Mouse (Mus musculus) urinary bladder, postnatal 10 days (tissue): ENCODE data around the gene BC048403.

ENCODE experiments used
- DNase-seq: peaks from one replicate; pipeline ENCODE4 v3.0.0; 2022; ENCODE audit warnings: low spot score

Gene BC048403

DNA sequence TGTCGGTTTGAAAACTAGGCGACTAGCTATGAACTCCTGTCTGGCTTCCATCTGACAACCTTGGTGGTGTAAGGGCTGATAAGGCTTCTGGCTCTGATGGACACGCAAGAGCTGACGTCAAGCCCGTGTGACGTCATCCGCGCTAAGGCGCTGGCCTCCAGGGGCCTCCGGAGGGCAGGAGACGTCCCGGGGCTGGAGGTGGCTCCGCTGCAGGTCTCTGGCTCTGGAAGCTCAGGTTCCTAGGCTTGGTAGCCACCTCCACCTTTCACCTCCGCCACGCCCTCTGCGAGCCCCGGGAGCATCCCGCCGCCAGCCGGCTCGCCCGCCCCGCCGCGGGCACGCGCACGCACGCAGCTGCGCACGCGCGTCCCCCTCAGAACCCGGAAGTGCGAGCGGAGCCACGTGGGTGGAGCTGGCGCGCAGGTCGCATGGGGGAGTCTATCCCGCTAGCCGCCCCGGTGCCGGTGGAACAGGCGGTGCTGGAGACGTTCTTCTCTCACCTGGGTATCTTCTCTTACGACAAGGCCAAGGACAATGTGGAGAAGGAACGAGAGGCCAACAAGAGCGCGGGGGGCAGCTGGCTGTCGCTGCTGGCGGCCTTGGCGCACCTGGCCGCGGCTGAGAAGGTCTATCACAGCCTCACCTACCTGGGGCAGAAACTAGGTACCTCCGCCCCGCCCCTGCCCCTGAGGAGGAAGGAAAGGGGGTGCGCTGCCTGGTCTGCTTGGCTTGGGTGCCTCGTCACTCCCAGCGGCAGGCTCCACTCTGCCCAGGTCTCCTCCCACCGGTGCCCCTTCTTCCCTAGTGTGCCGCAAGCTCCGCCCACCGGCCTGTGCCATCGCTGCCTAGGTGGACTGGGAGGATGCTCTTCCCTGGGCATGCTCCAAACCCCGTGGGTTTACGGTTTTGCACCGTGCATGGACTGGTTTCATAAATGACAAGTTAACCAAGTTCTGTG, at the start of gene BC048403:
Gene BC048403 (plus strand): TSS at position 390 of the 958 bp plus-strand sequence.
- DNase-seq: peak; percentile 26

DNA sequence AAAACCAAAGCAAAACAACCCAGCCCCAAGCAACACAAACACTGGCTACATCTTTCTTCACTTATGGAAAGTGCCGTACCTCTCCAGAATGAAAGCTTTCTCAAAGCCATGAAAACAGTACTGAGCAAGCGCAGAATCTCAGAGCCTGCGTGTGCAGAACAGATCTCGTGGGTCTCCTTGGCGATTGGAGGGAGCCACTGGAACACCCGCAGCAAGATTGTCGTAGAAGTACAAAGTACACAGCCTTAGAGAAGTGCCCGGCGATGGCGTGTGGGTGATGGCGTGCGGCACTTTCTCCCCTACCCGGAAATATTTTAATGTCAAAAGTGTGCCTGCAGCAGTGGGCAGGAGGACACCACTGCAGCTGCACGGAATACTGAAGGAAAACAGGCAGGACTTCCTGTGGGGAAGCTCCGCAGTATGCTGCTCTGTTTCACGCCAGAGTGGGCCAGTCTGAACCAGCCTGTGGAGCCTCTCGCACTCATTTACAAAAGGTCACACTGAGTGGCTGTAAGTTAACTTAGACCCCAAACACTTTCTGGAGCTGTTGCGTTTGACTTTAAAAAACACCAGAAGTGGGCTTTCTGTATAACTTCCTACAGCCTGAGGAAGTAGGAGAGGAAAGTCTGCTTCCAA, 46.7 kb upstream of the BC048403 start:
- no peak for DNase-seq

DNA sequence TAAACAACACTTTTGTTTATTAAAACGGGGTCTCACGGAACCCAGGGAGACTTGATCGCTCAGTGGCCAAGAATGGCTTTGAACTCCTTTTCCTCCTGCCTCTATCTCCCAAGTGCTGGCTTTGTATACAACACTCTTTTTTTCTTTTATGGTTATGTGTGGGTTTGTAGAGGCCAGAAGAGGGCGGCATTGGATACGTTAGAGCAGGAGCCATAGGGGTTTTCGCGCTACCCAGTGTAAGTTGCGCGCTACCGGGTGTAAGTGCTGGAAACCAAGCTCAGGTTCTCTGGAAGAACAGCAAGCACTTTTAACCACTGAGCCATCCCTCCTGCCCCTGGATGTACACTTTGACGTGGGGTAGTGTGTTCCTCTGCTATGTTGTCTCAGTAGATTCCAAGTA, 45.2 kb upstream of the BC048403 start:
- no peak for DNase-seq

DNA sequence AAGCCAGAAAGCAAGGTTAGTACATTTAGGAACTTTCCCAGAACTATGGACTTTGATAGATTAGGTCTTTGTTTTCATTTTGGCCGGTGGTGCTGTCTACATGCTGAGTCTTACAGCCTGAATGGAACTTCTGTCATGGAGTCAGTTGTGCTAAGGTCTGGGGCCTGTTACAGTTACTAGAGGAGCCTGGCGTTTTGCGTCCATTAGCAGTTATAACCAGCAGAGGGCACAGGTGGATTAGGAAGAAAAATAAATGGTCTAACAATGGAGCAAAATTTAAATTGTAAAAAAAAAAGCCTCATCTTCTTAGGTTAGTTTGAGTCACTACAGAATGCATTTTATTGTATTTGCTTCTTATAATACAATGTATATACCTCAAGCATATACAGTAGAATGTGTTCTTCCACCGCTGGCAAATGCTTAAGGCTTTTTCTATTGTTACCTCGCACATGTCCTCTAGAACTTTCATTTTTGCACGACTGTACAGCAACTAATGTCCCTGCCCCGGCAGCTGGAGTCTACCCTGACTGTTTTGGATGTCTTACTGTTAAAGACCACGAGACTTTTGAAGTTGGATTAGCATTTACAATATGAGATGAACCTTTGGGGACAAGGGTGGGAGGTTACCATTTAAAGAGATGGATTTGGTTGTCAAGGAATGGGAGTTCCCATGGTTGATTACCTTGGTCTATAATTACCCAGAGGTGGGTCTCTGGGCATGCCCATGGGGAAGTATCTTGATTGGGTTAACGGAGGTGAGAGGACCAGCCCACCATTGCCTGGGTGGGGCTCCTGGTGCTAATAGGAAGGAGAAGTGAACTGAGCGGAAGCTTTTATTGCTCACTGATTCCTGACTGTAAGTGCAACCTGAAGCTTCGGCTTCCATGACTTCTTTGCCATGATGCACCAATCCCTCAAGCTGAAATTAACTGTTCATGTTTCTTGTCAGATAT, 38.2 kb upstream of the BC048403 start:
- no peak for DNase-seq

DNA sequence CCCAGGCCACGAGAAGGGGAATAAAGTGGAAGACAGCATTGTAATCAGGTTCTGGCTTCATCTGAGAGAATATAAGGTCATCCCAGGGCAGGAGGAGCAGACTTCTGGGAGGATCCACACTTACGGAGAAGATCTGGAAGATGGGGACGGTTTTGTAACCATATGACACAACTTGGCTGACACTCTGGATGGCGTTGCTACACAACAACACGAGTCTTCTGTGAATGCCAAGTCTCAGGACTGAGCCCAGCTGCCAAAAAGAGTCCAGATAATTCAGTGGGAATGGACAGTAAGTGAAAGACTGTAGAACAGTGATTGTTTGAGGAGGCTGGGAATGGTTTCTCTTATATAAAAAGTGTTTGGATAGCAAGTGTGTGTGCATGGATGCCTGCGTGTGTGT, 36.1 kb upstream of the BC048403 start:
- no peak for DNase-seq

DNA sequence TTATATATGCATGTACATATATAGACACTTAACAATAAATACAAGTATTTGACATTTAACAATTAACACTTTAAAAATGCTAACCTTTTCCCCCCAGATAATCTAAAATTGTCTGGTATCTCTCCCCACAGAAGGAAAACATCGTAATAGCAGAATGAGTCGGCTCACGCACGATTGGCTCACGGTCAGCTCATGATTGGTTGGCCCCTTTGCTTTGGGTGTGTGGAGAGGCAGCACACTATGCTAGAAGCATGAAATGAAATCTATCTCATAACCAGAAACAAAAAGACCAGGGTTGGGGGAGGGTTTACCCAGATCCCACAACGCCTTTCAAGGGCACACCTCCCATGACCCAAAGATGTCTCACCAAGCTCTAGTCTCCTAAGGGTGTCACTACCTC, 34.9 kb upstream of the BC048403 start:
- DNase-seq: no peak

DNA sequence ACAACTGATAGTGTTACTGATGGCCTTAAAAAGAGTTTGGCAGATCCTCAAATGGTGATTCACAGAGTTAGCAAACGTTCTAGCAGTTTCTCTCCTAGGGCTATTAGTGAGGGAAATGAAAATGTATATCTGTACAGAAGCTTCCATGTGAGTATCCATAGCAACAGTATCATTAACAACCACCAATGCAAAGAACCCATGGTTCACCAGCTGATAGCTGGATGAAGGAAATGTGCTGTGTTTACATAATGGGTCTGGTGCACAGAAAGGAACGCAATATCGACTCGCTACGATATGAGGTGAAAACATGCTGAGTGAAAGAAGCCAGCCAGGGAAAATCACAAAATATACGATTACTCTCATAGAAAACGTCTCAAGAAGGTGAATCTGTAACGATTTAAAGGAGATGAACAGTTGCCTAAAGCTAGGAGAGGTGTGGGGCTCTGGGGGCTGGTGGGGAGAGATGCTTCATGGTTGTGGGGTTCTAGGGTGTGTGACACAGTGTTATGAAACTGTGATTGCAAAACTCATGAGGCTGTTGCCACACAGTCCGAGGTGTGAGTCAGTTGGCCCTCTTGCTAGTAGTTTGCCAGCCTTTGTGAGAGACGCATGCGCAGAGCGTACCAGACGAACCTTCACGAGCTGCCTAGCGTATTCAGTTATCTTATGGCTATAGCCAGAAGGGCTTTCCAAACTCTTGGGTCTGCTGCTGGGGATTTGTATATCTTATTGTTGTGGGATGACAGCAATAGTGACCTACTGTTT, 34.2 kb upstream of the BC048403 start:
- no peak for DNase-seq

DNA sequence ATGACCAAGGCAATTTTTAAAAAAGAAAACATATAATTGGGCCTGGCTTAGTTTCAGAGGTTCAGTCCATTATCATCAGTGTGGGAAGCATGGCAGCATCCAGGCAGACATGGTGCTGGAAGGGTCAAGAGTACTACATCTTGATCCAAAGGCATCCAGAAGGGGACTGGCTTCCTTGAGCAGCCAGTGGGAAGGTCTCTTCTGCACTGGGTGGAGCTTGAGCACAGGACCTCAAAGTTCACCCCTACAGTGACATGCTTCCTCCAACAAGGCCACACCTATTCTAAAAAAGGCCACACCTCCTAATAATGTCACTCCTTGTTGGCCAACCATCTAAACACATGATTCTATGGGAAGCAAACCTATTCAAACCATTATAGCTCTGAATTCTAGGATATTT, 22.9 kb upstream of the BC048403 start:
- DNase-seq: no peak

DNA sequence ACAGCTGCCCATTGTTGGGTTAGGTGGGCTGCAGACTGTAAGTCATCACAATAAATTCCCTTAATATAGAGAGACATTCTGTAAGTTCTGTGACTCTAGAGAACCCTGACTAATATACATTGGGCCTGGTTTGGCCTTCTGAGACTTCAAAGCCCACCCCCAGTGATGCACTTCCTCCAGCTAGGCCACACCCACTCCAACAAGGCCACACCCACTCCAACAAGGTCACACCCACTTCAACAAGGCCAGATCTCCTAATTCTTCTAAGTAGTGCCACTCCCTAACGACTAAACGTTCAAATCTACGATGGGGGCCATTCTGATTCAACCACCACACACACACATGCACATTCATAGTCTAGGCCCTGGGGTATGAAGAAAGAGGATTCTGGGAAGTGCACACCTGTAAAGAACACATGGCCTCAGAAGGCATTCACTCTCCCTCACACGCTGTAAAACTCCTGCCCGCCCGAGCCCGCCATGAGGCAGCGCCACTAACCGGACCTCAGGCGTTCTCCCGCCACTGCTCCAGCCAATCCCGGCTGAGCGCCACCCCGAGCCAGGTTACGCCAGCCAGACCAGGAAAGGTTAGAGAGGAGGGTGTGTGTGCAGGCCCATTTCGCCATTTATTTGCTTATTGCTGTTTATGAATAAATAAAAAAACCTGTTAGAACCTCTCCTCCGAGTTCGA, 20.7 kb upstream of the BC048403 start:
- no peak for DNase-seq

DNA sequence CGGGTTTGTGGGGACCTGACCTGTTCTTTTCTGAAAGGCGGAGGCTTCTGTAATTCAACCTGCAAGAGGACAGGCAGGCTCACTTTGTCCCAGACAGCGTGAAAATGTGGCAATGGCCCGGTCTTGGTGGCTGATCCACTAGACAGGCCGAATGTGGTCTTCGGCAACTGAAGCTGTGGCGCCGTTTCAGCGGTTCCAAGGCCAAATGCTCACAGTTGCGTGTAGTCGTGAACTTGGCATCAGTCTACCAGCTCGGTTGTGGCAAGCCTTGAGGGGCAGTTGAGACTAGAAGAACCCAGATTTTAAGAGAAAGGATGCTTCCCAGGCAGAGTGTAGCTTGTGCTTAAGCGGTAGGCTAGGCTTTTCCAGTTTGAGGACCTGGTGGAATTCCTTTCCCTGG, 19.0 kb upstream of the BC048403 start:
- no peak for DNase-seq

DNA sequence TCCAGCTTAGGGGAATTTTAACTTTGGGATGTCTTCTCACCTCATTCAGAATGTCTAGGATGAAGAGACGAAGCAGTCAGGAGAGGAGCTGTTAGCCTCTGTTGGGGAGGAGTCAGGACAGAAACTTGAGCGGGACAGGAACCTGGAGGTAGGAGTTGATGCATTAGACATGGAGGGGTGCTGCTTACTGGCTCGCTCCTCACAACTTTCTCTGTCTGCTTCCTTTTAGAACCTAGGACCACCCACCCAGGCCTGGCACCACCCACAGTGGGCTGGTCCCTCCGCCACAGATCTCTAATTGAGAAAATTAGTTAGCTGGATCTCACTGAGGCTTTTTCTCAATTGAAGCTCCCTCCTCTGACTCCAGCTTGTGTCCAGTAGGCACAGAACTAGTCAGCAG, 13.2 kb upstream of the BC048403 start:
- DNase-seq: no peak

DNA sequence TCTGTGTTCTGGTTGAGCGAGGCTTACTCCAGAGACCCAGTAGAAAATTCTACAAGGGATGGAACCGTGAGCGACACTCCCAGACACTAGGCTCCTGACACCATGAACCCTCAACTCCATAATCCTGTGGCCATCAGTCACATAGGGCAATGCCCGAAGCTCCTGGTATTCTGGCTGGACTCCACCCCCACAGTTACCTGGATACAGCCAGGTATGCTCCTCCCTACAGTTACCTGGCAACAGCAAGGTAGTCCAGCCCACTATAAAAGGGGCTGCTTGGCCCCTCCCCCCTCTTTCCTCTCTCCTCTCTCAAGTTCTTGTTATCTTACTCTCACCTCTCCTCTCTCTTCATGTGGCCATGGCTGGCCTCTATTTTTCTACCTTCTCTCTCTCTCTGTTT, 12.6 kb upstream of the BC048403 start:
- DNase-seq: no peak

DNA sequence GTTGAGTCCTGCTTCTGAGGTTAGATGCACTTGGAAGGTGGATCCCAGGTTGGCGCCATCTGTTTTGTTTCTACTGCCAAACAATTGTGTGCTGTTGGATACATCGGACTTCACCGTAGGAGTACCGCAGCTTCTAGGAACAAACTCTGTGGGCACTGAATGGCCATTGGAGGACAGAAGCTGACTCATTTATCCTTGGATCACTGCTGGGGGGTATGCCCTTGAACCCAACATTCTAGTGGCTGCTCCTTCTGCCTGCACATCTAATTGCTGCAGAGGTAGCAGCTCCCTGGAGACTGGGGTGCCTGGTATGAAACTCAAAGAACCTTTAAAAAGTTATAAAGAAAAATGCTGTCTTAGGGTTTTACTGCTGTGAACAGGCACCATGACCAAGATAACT, 11.5 kb upstream of the BC048403 start:
- no peak for DNase-seq

DNA sequence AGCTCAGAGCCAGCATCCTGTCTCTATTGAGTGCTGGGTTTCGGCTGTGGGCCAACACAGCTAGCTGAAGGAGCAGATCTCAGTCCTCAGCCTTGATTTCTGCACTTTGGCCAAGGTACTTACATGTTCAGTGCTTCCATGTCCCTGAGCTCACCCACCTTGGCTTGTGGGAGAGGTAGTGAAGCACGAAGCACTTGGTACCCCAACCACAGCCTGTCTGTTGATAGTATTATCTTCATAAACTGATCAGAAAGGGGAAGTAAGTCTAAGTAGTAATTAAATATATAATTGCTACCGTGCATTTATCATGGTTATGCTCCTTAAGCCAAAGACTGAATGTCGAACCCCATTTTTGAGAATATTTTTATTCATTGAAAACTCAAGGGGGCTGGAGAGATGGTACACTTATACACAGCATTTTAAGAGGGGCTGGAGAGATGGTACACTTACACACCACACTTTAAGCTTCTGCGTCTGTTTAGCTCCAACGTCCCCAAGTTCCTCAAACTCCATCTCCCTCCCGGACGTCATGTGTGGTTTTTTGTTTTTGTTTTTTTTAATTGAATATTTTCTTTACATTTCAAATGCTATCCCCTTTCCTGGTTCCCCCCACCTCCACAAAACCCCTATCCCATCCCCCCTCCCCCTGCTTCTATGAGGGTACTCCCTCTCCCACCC, 8.6 kb upstream of the BC048403 start:
- DNase-seq: no peak

DNA sequence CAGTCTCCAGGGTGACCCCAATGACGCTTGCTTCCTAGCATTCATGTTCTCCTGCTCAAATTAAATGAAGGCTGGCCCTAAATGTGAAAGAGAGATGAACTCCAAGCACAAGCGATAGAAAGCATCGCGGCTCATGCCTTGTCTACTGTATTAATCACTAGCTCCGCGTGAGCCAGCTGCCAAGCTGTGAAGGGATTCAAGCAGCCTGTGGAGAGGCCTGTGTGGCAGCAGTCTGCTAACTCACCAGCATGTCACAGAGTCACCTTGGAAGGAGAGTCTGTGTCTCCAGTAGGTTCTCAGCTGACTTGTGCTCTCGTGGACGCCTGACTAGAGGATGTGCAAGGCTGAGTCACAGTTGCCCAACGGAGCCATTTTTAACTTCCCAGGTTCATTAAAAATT, 7.2 kb upstream of the BC048403 start:
- no peak for DNase-seq

DNA sequence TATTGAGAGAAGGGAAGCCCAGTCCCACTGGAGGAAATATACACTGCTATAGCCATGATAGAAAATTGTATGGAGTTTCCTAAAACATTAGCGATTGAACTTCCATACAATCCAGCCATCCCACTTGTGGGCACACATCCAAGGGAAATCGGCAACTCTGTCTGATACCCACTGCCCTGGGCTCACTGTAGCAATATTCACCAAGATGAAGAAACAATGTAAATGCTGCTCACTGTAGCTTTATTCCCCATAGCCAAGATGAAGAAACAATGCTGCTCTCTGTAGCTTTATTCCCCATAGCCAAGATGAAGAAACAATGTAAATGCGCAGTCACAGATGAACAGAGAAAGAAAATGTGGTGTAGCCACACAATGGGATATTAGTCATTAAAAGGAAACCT, 2.5 kb upstream of the BC048403 start:
- no peak for DNase-seq

DNA sequence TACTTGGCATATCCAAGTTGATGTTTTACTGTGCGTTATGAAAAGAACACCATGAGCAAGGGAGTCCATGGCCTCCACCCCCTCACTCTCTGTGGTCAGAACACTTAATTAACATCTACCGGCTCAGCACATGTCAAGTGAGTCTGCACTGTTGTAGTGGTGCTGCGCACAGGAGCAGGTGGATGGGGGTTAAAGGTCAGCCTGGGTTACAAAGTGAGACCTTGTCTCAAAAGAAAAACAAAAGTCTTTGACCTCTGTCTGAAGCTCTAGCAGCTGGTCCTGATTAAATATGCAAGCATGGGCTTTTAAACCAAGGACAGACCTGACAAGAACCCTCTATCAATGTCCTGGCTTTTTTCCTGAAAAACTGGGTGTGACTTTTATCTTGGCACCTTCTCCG, 2.6 kb downstream of the BC048403 start:
- DNase-seq: no peak

DNA sequence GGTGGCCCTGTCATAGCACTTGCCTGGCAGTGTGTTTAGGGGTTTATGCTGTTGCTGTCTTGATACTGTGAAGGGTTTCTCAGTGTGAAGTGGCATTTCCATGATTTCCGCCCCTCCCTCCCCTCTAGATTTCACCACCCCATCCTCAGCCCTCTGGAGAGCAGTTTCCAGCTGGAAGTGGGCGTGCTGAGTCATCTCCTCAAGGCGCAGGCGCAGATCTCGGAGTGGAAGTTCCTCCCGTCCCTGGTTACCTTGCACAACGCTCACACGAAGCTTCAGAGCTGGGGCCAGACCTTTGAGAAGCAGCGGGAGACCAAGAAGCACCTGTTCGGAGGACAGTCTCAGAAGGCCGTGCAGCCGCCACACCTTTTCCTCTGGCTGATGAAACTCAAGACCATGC, 10.4 kb downstream of the BC048403 start:
- no peak for DNase-seq

DNA sequence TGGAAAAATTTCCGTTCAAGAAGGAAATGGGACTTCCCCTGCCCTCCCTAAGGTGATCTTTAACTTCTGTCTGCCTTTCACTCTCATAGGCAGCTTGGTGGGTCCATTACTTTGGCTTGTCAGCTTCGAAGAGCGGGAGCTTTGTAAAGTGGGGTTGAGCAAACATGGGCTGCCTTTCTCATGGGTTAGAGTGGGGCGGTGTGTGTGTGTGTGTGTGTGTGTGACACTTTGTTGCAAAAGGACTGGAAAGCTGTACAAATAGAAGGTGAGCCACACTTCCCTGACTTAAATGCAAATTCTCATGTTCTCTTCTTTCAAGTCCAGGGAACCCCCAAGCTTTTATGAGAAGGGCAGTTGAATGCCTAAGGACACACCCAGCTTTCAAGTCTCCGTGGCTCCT, 14.5 kb downstream of the BC048403 start:
- no peak for DNase-seq

DNA sequence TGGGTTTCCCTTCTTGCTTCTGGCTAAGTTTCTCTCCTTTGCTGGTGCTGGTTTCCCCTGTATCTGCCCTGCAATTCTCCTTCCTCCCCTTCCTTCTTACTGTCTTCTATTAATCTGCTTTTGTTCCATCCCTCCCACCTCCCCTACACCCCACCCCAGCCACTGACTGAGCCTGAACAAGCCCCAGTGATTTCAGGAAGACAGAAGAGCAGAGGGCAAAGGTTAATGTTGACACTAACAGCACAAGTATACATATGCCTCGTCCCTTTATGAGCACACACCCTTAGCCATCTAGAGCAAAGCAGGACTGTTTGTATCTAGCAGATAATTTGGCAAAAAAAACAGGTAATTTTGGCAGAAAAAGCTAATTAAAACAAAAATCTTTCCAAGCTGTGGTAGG, 16.1 kb downstream of the BC048403 start:
- no peak for DNase-seq
